Mouse (Mus musculus) hindbrain, embryonic 13.5 days (tissue): ENCODE measurements at regions not wholly inside any gene's neighbourhood (a gene's known extent, or its start where the extent isn't known, plus 50 kb on each side); places are given as distances from the start of the nearest gene placed in this dataset.
A peak's percentile ranks its signal among the peaks of the same experiment; 100 is the strongest.

Experiments
- ATAC-seq: fragments of 200-750 bp; cut with Nextera tagmentation; 2 replicates; pipeline ENCODE4 v1.8.0; 2017; ENCODE audit warnings: moderate TSS enrichment; ENCODE audit not compliant: low FRiP score
- H3K27ac ChIP-seq: fragments of 300-500 bp; sonication (generic); 2 replicates; pipeline ENCODE4 v1.5.1; 2015; ENCODE audit warnings: inconsistent platforms, mild to moderate bottlenecking, moderate library complexity
- H3K27me3 ChIP-seq: fragments of 300-500 bp; sonication (generic); 2 replicates; pipeline ENCODE4 v1.6.1; 2015; ENCODE audit warnings: mild to moderate bottlenecking, inconsistent platforms
- H3K36me3 ChIP-seq: fragments of 300-500 bp; sonication (generic); 2 replicates; pipeline ENCODE4 v1.6.1; 2015; ENCODE audit warnings: mild to moderate bottlenecking, inconsistent platforms
- H3K4me1 ChIP-seq: fragments of 300-500 bp; sonication (generic); replicated peaks from 2 replicates; pipeline ENCODE4 v1.6.1; 2015; ENCODE audit warnings: inconsistent platforms
- H3K4me2 ChIP-seq: fragments of 300-500 bp; sonication (generic); 2 replicates; pipeline ENCODE4 v1.6.1; 2015; ENCODE audit warnings: inconsistent platforms, mild to moderate bottlenecking, moderate library complexity
- H3K4me3 ChIP-seq: fragments of 300-500 bp; sonication (generic); 2 replicates; pipeline ENCODE4 v1.5.1; 2015; ENCODE audit warnings: mild to moderate bottlenecking, inconsistent platforms
- H3K9ac ChIP-seq: fragments of 300-500 bp; sonication (generic); 2 replicates; pipeline ENCODE4 v1.6.1; 2015; ENCODE audit warnings: mild to moderate bottlenecking, inconsistent platforms
- H3K9me3 ChIP-seq: fragments of 300-500 bp; sonication (generic); 2 replicates; pipeline ENCODE4 v1.6.1; 2016; ENCODE audit warnings: inconsistent platforms
- WGBS: fragments of 180-500 bp; shearing (Covaris S2); methylation state at CpG from one replicate; pipeline ENCODE4 v1.1.7; 2015; 5-methylcytosine and 5-hydroxymethylcytosine counted together

- no peaks in the 10 kb centered on the region for H3K27me3 ChIP-seq
- H3K4me3 ChIP-seq: no peak overlapping the region
- no peaks in the 10 kb centered on the region for H3K9me3 ChIP-seq
- no peak overlapping the region for H3K27ac ChIP-seq
- peak; percentile 69; the same call in 1 of the 2 replicates for ATAC-seq
- 74% methylated on average over 6 of the region's 6 CpGs for WGBS
- no peak overlapping the region for H3K4me2 ChIP-seq
- no peak overlapping the region for H3K9ac ChIP-seq
- H3K36me3 ChIP-seq: no peaks in the 10 kb centered on the region
- no peaks in the 10 kb centered on the region for H3K4me1 ChIP-seq
Measured at GRCm38 (mm10) chr3:128001924-128002501, 105.9 kb upstream of the Fam241a start.

- H3K4me1 ChIP-seq: no peaks in the 10 kb centered on the region
- H3K9me3 ChIP-seq: no peaks in the 10 kb centered on the region
- no peaks in the 10 kb centered on the region for H3K36me3 ChIP-seq
- no peak overlapping the region for H3K4me3 ChIP-seq
- ATAC-seq: no peak
- no peak overlapping the region for H3K9ac ChIP-seq
- no peak overlapping the region for H3K27ac ChIP-seq
- no peaks in the 10 kb centered on the region for H3K27me3 ChIP-seq
- no peak overlapping the region for H3K4me2 ChIP-seq
- 77% methylated on average over 7 of the region's 7 CpGs for WGBS
Measured at GRCm38 (mm10) chr3:127995678-127996077, 99.6 kb upstream of the Fam241a start.

DNA sequence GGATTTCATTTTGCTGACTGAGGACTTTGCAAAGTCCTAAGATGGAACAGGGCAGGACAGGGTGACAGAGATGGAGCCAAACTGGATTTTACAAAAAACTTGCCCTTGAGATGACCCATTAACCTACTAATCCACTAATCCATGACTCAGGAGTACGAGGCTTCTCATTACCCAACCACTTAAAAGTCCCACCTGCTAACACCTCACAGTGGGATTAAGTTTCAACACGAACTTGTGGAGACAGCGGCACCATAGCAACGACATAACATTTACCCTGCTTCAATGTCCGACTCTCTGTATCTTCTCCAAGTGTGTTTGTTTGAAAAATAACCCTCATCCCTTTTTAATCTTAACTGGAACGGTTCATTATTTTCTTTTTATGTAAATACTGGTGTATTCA lies 91.5 kb upstream of the Fam241a start:
- Histone ChIP-seq H3K4me1 (no peaks in the 10 kb centered on the region), H3K4me3 (no peak overlapping the region), H3K9ac (no peak overlapping the region), H3K36me3 (no peaks in the 10 kb centered on the region), H3K9me3 (no peaks in the 10 kb centered on the region), H3K27me3 (no peaks in the 10 kb centered on the region), H3K4me2 (no peak overlapping the region), H3K27ac (no peak overlapping the region)
- WGBS: 76% methylated on average over 6 of the region's 6 CpGs
- ATAC-seq: no peak

GRCm38 (mm10) chr3:127985165-127985564 lies 89.0 kb upstream of the Fam241a start:
- H3K9me3 ChIP-seq: no peaks in the 10 kb centered on the region
- H3K4me1 ChIP-seq: no peaks in the 10 kb centered on the region
- H3K9ac ChIP-seq: no peak overlapping the region
- no peak overlapping the region for H3K4me2 ChIP-seq
- H3K36me3 ChIP-seq: no peaks in the 10 kb centered on the region
- no peak overlapping the region for H3K4me3 ChIP-seq
- H3K27ac ChIP-seq: no peak overlapping the region
- WGBS: 89% methylated on average over 3 of the region's 3 CpGs
- ATAC-seq: no peak
- no peaks in the 10 kb centered on the region for H3K27me3 ChIP-seq

DNA sequence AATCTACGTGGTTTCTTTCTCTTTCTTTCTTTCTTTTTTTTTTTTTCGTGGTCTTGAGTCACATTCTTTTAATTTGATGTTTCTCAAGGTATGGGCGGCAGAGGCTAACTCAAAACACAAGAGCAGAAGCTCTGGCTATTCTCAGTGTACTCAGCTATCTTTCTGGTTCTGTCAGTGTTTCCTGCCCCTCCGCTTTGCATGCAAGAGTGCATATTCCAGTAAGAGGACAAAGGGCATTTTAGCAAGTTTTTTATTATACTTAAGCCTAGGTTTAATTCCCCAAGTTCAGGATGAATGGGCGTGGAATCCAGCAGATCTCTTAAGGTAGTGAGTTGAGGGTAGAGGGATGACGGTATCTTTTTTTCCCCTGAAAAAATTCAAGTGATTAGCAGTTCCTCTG lies 81.1 kb upstream of the Fam241a start:
- H3K4me2 ChIP-seq: no peak overlapping the region
- H3K27me3 ChIP-seq: no peaks in the 10 kb centered on the region
- no peak overlapping the region for H3K27ac ChIP-seq
- no peaks in the 10 kb centered on the region for H3K36me3 ChIP-seq
- no peaks in the 10 kb centered on the region for H3K9me3 ChIP-seq
- 78% methylated on average over 6 of the region's 6 CpGs for WGBS
- no peaks in the 10 kb centered on the region for H3K4me1 ChIP-seq
- ATAC-seq: no peak
- H3K9ac ChIP-seq: no peak overlapping the region
- H3K4me3 ChIP-seq: no peak overlapping the region

- H3K4me3 ChIP-seq: no peak overlapping the region
- no peaks in the 10 kb centered on the region for H3K9me3 ChIP-seq
- WGBS: 5% methylated on average over 5 of the region's 5 CpGs
- no peak overlapping the region for H3K9ac ChIP-seq
- H3K4me2 ChIP-seq: no peak overlapping the region
- ATAC-seq: no peak
- H3K27me3 ChIP-seq: no peaks in the 10 kb centered on the region
- H3K36me3 ChIP-seq: no peaks in the 10 kb centered on the region
- H3K27ac ChIP-seq: no peak overlapping the region
- H3K4me1 ChIP-seq: no peaks in the 10 kb centered on the region
Measured at GRCm38 (mm10) chr3:127970891-127971290, 74.8 kb upstream of the Fam241a start.

- Histone ChIP-seq H3K4me3 (no peak overlapping the region), H3K4me2 (no peak overlapping the region), H3K27me3 (no peaks in the 10 kb centered on the region), H3K27ac (no peak overlapping the region), H3K4me1 (no peaks in the 10 kb centered on the region), H3K9ac (no peak overlapping the region), H3K9me3 (no peaks in the 10 kb centered on the region), H3K36me3 (no peaks in the 10 kb centered on the region)
- 77% methylated on average over 10 of the region's 10 CpGs for WGBS
- no peak for ATAC-seq
Measured at GRCm38 (mm10) chr3:127967170-127967569, 71.0 kb upstream of the Fam241a start.

DNA sequence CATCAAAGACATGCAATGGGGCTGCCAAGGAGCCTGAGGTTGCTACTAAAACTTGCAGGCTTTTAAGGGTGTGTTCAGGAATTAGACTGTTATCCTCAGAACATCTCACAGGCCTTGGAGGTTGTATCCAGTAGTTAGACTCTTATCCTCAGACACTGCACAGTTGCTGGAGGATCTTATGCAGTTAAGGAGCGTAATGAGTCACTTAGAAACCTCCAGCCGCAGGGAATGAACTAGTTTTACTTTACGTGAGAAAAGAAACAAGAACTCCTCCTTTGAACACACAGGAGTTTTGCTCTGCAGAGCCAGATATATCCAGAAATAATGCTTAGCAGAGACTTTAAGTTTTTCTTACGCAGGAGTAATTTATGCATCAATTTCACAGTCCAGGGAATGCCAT lies 70.1 kb upstream of the Fam241a start:
- H3K4me2 ChIP-seq: no peak overlapping the region
- H3K27me3 ChIP-seq: no peaks in the 10 kb centered on the region
- no peak overlapping the region for H3K9ac ChIP-seq
- 84% methylated on average over 4 of the region's 4 CpGs for WGBS
- ATAC-seq: no peak
- H3K27ac ChIP-seq: no peak overlapping the region
- no peaks in the 10 kb centered on the region for H3K9me3 ChIP-seq
- H3K4me1 ChIP-seq: no peaks in the 10 kb centered on the region
- no peak overlapping the region for H3K4me3 ChIP-seq
- H3K36me3 ChIP-seq: no peaks in the 10 kb centered on the region

- WGBS: 39% methylated on average over 13 of the region's 13 CpGs
- no peaks in the 10 kb centered on the region for H3K9me3 ChIP-seq
- H3K9ac ChIP-seq: no peak overlapping the region
- no peaks in the 10 kb centered on the region for H3K27me3 ChIP-seq
- no peak overlapping the region for H3K4me3 ChIP-seq
- no peaks in the 10 kb centered on the region for H3K36me3 ChIP-seq
- H3K4me2 ChIP-seq: no peak overlapping the region
- no peak overlapping the region for H3K27ac ChIP-seq
- no peaks in the 10 kb centered on the region for H3K4me1 ChIP-seq
- no peak for ATAC-seq
Measured at GRCm38 (mm10) chr3:127958919-127959684, 63.0 kb upstream of the Fam241a start.

GRCm38 (mm10) chr3:127954856-127955255 lies 58.7 kb upstream of the Fam241a start:
- Histone ChIP-seq H3K9me3 (no peaks in the 10 kb centered on the region), H3K4me2 (no peak overlapping the region), H3K27me3 (no peaks in the 10 kb centered on the region), H3K4me3 (no peak overlapping the region), H3K36me3 (no peaks in the 10 kb centered on the region), H3K9ac (no peak overlapping the region), H3K27ac (no peak overlapping the region), H3K4me1 (no peaks in the 10 kb centered on the region)
- 93% methylated on average over 4 of the region's 4 CpGs for WGBS
- no peak for ATAC-seq

GRCm38 (mm10) chr3:127953610-127954009 lies 57.5 kb upstream of the Fam241a start:
- H3K4me1 ChIP-seq: no peaks in the 10 kb centered on the region
- ATAC-seq: no peak
- no peak overlapping the region for H3K4me3 ChIP-seq
- no peaks in the 10 kb centered on the region for H3K9me3 ChIP-seq
- H3K4me2 ChIP-seq: no peak overlapping the region
- H3K27ac ChIP-seq: no peak overlapping the region
- H3K36me3 ChIP-seq: no peaks in the 10 kb centered on the region
- WGBS: 89% methylated on average over 4 of the region's 4 CpGs
- H3K27me3 ChIP-seq: no peaks in the 10 kb centered on the region
- no peak overlapping the region for H3K9ac ChIP-seq

- Histone ChIP-seq H3K27me3 (no peaks in the 10 kb centered on the region), H3K4me1 (no peaks in the 10 kb centered on the region), H3K4me3 (no peak overlapping the region), H3K36me3 (no peaks in the 10 kb centered on the region), H3K9me3 (no peaks in the 10 kb centered on the region), H3K27ac (no peak overlapping the region), H3K9ac (no peak overlapping the region), H3K4me2 (no peak overlapping the region)
- peak; percentile 68 for ATAC-seq
- 51% methylated on average over 6 of the region's 6 CpGs for whole genome bisulfite sequencing
Measured at GRCm38 (mm10) chr3:127948898-127949620, 52.9 kb upstream of the Fam241a start.

- 79% methylated on average over 5 of the region's 5 CpGs for WGBS
- H3K9me3 ChIP-seq: no peaks in the 10 kb centered on the region
- ATAC-seq: no peak
Measured at GRCm38 (mm10) chr3:127948326-127948725, 52.2 kb upstream of the Fam241a start.

More at GRCm38 (mm10) chr3:127948326-127948725, 52.2 kb upstream of the Fam241a start:
- Histone ChIP-seq H3K9ac (no peak overlapping the region), H3K4me3 (no peak overlapping the region), H3K27me3 (no peaks in the 10 kb centered on the region), H3K27ac (no peak overlapping the region), H3K36me3 (no peaks in the 10 kb centered on the region), H3K4me1 (no peaks in the 10 kb centered on the region), H3K4me2 (no peak overlapping the region)
